Mouse (Mus musculus) B cell, adult 62 days (primary cell): ENCODE measurements around the gene Hmgb2. TPM values are rescaled to one million over a fixed set of nuclear protein-coding genes. Genes with fewer than 3 reads are reported as not detected.

Experiments
- total RNA-seq: library from RNA; stranded (reverse); gene quantifications from 4 replicates; pipeline ENCODE4 v1.2.4, GENCODE M21; 2023

Hmgb2 gene
- total RNA-seq: 176 to 210 TPM (median 188 TPM) in 4 replicates

GRCm38 (mm10) chr8:57511316-57512118, at the start of gene Hmgb2:
Hmgb2 (plus strand) TSS chr8:57511907.

GRCm38 (mm10) chr8:57487441-57488155, 24.1 kb upstream of the Hmgb2 start, which contains the start of gene Sap30:
Sap30 (minus strand) TSS chr8:57487860.

Other genes starting within 250 kb of the Hmgb2 start
- gene Hand2, start 190.9 kb upstream of the Hmgb2 start, total RNA-seq: not detected in 4 replicates
- not detected in 4 replicates for gene Scrg1, start 56.0 kb upstream of the Hmgb2 start, total RNA-seq
- gene Sap30, start 24.0 kb upstream of the Hmgb2 start, total RNA-seq: 11.7 to 13.3 TPM (median 12.8 TPM) in 4 replicates
- gene Galnt7, start 141.1 kb downstream of the Hmgb2 start, total RNA-seq: 12.7 to 14.2 TPM (median 13.3 TPM) in 4 replicates